Mouse (Mus musculus): Measurements from ENCODE around the gene Ankrd22. TPM values are rescaled to one million over a fixed set of nuclear protein-coding genes. Genes with fewer than 3 reads are reported as not detected.
A peak's percentile ranks its signal among the peaks of the same experiment; 100 is the strongest.

Gene Ankrd22
- polyA plus RNA-seq, 1 experiment = 0.36 TPM

DNA sequence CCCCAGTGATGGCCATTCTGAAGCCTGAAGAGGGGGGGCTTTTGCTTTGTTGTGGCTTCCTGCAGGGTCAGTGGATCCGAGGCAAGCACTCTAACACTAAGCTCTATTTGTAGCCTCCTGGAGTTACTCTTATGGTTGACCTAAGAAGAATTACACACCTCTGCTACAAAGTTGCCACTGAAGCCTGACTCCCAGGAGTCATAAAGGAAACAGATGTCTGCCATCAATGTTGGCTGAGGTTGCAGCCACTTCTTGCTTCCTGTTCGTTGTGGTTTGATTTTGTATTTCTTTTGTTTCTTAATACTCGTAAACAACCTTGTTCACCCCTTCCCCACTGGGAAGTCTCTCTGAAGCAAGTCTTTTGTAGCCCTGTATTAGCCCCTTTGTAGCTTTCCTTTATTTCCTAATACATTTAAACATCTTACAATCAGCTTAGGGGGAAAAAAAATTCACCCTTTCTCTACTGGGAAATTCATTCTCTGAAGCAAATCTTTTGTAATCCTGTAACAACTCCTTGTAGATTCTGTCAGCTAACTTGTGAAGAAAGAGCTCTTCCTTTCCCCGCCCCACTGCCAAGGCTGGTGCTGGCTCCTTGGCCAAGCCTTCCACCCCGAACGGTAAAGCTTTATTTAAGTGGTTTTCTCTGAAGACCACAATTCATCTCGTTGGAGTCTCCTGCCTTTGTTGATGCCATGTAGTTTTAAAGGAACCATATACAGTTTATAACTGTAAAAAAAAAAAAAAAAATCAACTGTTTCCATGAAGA, 2.2 kb upstream of the Ankrd22 start:
- WGBS = 9% methylated on average over 7 of the region's 7 CpGs

GRCm38 (mm10) chr19:34166386-34166785, 533 bp upstream of the Ankrd22 start:
- DNase-seq (ENCODE audit: low read depth in 1 of 2, low spot score in 2 of 2) = no peak
- TF ChIP-seq POLR2A (IDR thresholded peaks at IDR 0.05; ENCODE audit: low read depth, low read length) (no peak), CTCF (IDR thresholded peaks at IDR 0.05; ENCODE audit: extremely low read depth, insufficient read depth, insufficient read length, insufficient replicate concordance) (no peak)
- WGBS = 84% methylated on average over 4 of the region's 4 CpGs
- Histone ChIP-seq H3K4me1 (ENCODE audit: control insufficient read depth, insufficient read depth, insufficient read length) (peaks cover 15% of the 10 kb centered on the region; the same call in 1 of the 2 replicates), H3K27me3 (ENCODE audit: control insufficient read depth, insufficient read depth, low read length) (no peaks in the 10 kb centered on the region), H3K27ac (ENCODE audit: insufficient read depth, low read length) (no peak overlapping the region), H3K36me3 (ENCODE audit: control insufficient read depth, insufficient read depth, low read length) (no peaks in the 10 kb centered on the region), H3K4me3 (ENCODE audit: extremely low read depth, insufficient read depth, insufficient read length) (no peak overlapping the region)

More for the DNA sequence above, 2.2 kb upstream of the Ankrd22 start:
- TF ChIP-seq POLR2A (IDR thresholded peaks at IDR 0.05; ENCODE audit: low read depth, low read length) (no peak), CTCF (IDR thresholded peaks at IDR 0.05; ENCODE audit: extremely low read depth, insufficient read depth, insufficient read length, insufficient replicate concordance) (no peak)
- H3K36me3 ChIP-seq (ENCODE audit: control insufficient read depth, insufficient read depth, low read length) = no peaks in the 10 kb centered on the region
- no peaks in the 10 kb centered on the region for H3K27me3 ChIP-seq (ENCODE audit: control insufficient read depth, insufficient read depth, low read length)
- DNase-seq (ENCODE audit: low read depth in 1 of 2, low spot score in 2 of 2) = peak in 1 of 2 experiments; percentile 30
- no peak overlapping the region for H3K4me3 ChIP-seq (ENCODE audit: extremely low read depth, insufficient read depth, insufficient read length)
- H3K27ac ChIP-seq (ENCODE audit: insufficient read depth, low read length) = no peak overlapping the region
- peaks cover 6% of the 10 kb centered on the region; the same call in 1 of the 2 replicates for H3K4me1 ChIP-seq (ENCODE audit: control insufficient read depth, insufficient read depth, insufficient read length)

- H3K4me3 ChIP-seq (ENCODE audit: extremely low read depth, insufficient read depth, insufficient read length) = no peak overlapping the region
- no peak for TF ChIP-seq CTCF (IDR thresholded peaks at IDR 0.05; ENCODE audit: extremely low read depth, insufficient read depth, insufficient read length, insufficient replicate concordance)
- no peak for TF ChIP-seq POLR2A (IDR thresholded peaks at IDR 0.05; ENCODE audit: low read depth, low read length)
- no peaks in the 10 kb centered on the region for H3K36me3 ChIP-seq (ENCODE audit: control insufficient read depth, insufficient read depth, low read length)
- no peak for DNase-seq (ENCODE audit: low read depth in 1 of 2, low spot score in 2 of 2)
- peaks cover 11% of the 10 kb centered on the region; the same call in 1 of the 2 replicates for H3K4me1 ChIP-seq (ENCODE audit: control insufficient read depth, insufficient read depth, insufficient read length)
- no peaks in the 10 kb centered on the region for H3K27me3 ChIP-seq (ENCODE audit: control insufficient read depth, insufficient read depth, low read length)
- H3K27ac ChIP-seq (ENCODE audit: insufficient read depth, low read length) = no peak overlapping the region
- 27% methylated on average over 5 of the region's 5 CpGs for WGBS
Measured at GRCm38 (mm10) chr19:34162693-34163092, 3.2 kb downstream of the Ankrd22 start.

DNA sequence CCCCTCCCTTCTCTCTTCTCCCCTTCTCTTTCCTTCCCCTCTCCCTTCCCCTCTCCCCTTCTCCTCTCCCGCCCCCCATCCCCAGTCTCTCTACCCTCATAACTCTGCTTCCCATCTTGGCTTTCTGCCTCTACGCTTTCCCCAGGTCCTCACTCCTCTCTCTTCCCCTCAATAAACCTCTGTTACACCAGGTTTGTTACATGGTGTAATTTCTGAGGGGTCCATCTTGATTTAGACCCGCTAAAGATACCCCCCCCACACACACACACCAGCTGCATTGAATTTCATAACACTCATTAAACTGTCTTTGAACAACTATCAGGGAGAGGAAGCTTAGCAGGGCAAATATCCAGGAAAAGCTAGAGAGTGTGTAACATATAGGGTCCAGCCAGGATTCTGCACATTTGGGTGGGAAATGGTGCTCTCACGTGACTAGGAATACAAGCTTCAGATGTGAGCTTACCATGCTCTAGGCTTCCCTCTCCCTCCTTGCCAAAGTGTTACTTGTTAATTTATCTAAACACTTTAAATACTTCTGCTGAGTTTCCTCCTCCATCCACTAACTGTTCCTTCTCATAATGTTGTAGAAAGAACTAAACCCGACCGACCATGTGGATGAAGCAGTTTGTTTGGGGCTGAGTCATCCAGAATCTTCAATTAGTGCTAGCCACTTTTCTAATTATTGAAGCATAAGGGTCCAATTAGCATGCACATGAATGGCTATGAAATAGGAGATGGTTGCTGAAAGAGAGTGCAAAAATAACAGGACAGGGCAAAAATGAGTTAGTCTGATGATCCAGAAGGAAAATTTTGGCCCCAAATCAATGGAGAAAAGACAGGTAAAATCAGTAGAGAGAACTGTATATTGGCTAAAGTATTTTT, 12.3 kb downstream of the Ankrd22 start:
- Histone ChIP-seq H3K4me3 (ENCODE audit: extremely low read depth, insufficient read depth, insufficient read length) (no peak overlapping the region), H3K27me3 (ENCODE audit: control insufficient read depth, insufficient read depth, low read length) (no peaks in the 10 kb centered on the region), H3K4me1 (ENCODE audit: control insufficient read depth, insufficient read depth, insufficient read length) (no peaks in the 10 kb centered on the region), H3K36me3 (ENCODE audit: control insufficient read depth, insufficient read depth, low read length) (no peaks in the 10 kb centered on the region), H3K27ac (ENCODE audit: insufficient read depth, low read length) (no peak overlapping the region)
- 80% methylated on average over 6 of the region's 6 CpGs for WGBS
- TF ChIP-seq CTCF (IDR thresholded peaks at IDR 0.05; ENCODE audit: extremely low read depth, insufficient read depth, insufficient read length, insufficient replicate concordance) (no peak), POLR2A (IDR thresholded peaks at IDR 0.05; ENCODE audit: low read depth, low read length) (no peak)
- DNase-seq (ENCODE audit: low read depth in 1 of 2, low spot score in 2 of 2) = no peak

DNA sequence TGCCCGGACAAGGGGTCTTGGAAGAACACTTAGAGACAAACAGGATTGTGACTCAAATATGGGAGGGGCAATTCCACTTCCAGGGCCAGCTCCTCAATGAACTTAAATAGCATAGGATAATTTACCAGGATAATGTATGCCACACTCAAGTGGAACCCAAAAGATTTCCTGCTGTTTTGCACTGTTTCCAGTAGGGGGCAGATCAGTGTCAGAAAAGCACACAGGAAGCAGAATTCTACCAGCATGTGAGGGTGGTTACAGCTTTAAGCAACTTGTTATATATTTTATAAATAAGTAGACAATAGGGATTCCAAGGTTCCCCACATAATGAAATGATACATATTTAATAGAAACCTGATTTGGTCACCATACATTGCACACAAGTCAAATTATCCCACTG, 13.9 kb downstream of the Ankrd22 start:
- Histone ChIP-seq H3K27ac (ENCODE audit: insufficient read depth, low read length) (no peak overlapping the region), H3K4me3 (ENCODE audit: extremely low read depth, insufficient read depth, insufficient read length) (no peak overlapping the region), H3K36me3 (ENCODE audit: control insufficient read depth, insufficient read depth, low read length) (no peaks in the 10 kb centered on the region), H3K4me1 (ENCODE audit: control insufficient read depth, insufficient read depth, insufficient read length) (no peaks in the 10 kb centered on the region), H3K27me3 (ENCODE audit: control insufficient read depth, insufficient read depth, low read length) (no peaks in the 10 kb centered on the region)
- TF ChIP-seq CTCF (IDR thresholded peaks at IDR 0.05; ENCODE audit: extremely low read depth, insufficient read depth, insufficient read length, insufficient replicate concordance) (peak; percentile 61; the same call in 1 of the 2 replicates), POLR2A (IDR thresholded peaks at IDR 0.05; ENCODE audit: low read depth, low read length) (no peak)
- 70% methylated on average over 1 of the region's 1 CpGs for WGBS
- peak in 1 of 2 experiments; percentile 38 for DNase-seq (ENCODE audit: low read depth in 1 of 2, low spot score in 2 of 2)

DNA sequence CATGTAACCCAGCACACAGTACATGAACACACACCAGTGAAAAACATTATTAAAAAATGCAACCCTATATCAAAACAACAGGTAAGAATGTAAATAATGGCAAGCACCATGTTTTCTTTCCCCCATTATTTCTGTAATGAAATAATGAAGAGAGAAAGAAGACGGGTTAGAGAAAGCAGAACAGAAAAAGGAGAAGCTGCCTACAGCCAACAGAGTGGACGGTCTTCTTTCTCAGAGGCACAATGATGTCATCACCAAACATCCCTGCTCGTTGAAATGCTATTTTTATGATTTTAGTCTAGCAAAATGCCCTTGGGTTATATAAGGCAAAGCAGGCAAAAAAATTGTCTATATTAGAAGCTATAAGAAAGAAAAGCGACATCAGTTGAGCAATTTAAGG, 17.4 kb downstream of the Ankrd22 start:
- Histone ChIP-seq H3K27me3 (ENCODE audit: control insufficient read depth, insufficient read depth, low read length) (no peaks in the 10 kb centered on the region), H3K27ac (ENCODE audit: insufficient read depth, low read length) (no peak overlapping the region), H3K4me1 (ENCODE audit: control insufficient read depth, insufficient read depth, insufficient read length) (no peaks in the 10 kb centered on the region), H3K4me3 (ENCODE audit: extremely low read depth, insufficient read depth, insufficient read length) (no peak overlapping the region), H3K36me3 (ENCODE audit: control insufficient read depth, insufficient read depth, low read length) (no peaks in the 10 kb centered on the region)
- TF ChIP-seq CTCF (IDR thresholded peaks at IDR 0.05; ENCODE audit: extremely low read depth, insufficient read depth, insufficient read length, insufficient replicate concordance) = no peak
- no peak for TF ChIP-seq POLR2A (IDR thresholded peaks at IDR 0.05; ENCODE audit: low read depth, low read length)
- DNase-seq (ENCODE audit: low read depth in 1 of 2, low spot score in 2 of 2) = no peak
- WGBS = 38% methylated on average over 4 of the region's 4 CpGs

All from spleen, adult 2 months (tissue).